Mouse (Mus musculus) small intestine, adult 2 months (tissue): ENCODE data around the gene Ap3b1. TPM values are rescaled to one million over a fixed set of nuclear protein-coding genes. Genes with fewer than 3 reads are reported as not detected.
"Not testable (repeated sequence)": the region's sequence is repeated elsewhere in the genome, so short reads cannot be mapped to it uniquely, and the experiment has no call there.

Experiments
- H3K27ac ChIP-seq: fragments of 200-500 bp; 2 replicates; pipeline ENCODE4 v1.5.1; 2012; ENCODE audit warnings: low read depth, low read length, control low read depth, inconsistent platforms; ENCODE audit not compliant: insufficient read depth
- H3K27me3 ChIP-seq: fragments of 200-500 bp; 2 replicates; pipeline ENCODE4 v1.6.1; 2012; ENCODE audit warnings: mild to moderate bottlenecking, moderate library complexity, low read length, inconsistent platforms; ENCODE audit not compliant: control insufficient read depth, insufficient read depth
- H3K36me3 ChIP-seq: fragments of 200-500 bp; 2 replicates; pipeline ENCODE4 v1.6.1; 2012; ENCODE audit warnings: mild to moderate bottlenecking, low read length, control low read depth, inconsistent platforms; ENCODE audit not compliant: control insufficient read depth, insufficient read depth
- H3K4me1 ChIP-seq: fragments of 200-500 bp; 2 replicates; pipeline ENCODE4 v1.6.1; 2012; ENCODE audit warnings: low read length, inconsistent platforms, mixed read lengths; ENCODE audit not compliant: control insufficient read depth, insufficient read depth, insufficient read length
- H3K4me3 ChIP-seq: fragments of 200-500 bp; 2 replicates; pipeline ENCODE4 v1.5.1; 2012; ENCODE audit warnings: low read depth, mild to moderate bottlenecking, control low read depth, inconsistent platforms, low read length, moderate library complexity
- CTCF ChIP-seq: fragments of 200-500 bp; IDR thresholded peaks from 2 replicates; pipeline ENCODE4 v1.5.1; 2012; ENCODE audit warnings: low read depth, mild to moderate bottlenecking, control low read depth, inconsistent platforms, low read length, moderate library complexity, mixed read lengths; ENCODE audit not compliant: insufficient replicate concordance, insufficient read length; ENCODE audit errors: extremely low read depth
- POLR2A ChIP-seq: fragments of 200-500 bp; IDR thresholded peaks from 2 replicates; pipeline ENCODE4 v1.6.1; 2012; ENCODE audit warnings: low read depth, mild to moderate bottlenecking, control low read depth, inconsistent platforms, low read length, moderate library complexity
- WGBS: fragments of 180-500 bp; shearing (Covaris S2); methylation state at CpG from one replicate; pipeline ENCODE4 v1.1.7; 2018; 5-methylcytosine and 5-hydroxymethylcytosine counted together
- polyA plus RNA-seq: library from polyadenylated mRNA; depleted of rRNA; stranded (reverse); fragments of >200 nt; gene quantifications from 2 replicates; pipeline ENCODE4 v1.2.3, GENCODE M21; 2012; rRNA removed

Ap3b1 gene
- 11.3 and 29.1 TPM in 2 replicates for polyA plus RNA-seq

DNA sequence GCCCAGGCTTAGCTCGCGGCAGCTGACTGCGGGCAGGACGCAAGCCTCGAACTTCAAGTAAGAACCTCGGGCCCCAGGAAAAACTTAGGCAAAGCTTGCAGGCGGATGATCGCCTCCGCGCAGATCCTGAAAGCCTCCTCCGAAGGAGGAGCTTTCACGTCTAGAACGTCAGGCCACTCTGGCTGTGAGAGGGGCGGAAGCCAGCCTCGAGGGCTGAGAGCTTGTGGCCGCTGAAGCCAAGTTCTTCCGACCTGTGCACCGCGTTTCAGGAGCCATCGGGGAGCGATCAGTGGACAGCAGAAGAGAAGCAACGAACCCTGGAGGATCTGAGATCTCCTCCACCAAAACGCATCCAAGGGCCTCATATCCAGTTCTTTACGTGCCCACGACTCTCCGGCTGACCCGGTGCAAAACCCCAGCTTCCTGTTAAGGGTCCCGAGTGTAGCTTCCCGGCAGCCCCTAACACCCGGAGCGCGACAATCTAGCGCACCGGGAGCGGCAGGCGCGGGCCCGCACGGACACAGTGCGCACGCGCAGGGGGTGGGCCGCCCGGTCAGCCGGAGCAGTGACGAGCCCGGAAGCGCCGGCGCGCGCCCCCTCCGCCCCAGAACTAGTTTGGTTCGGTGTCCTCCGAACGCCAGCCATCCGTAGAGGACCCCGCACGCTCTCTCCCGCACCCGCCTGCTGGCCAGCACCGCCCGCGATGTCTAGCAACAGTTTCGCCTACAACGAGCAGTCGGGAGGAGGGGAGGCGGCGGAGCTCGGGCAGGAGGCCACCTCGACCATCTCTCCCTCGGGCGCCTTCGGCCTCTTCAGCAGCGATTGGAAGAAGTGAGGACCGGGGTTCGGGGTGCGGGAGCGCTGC lies at the start of gene Ap3b1:
Ap3b1 (plus strand) TSS at position 560 of the 865 bp plus-strand sequence.
- H3K4me1 ChIP-seq, result peaks cover 5% of the 10 kb centered on the region; the same call in 1 of the 2 replicates
- H3K27ac ChIP-seq, result peak within 1 kb of the TSS; percentile 74
- H3K27me3 ChIP-seq, result no peaks in the 10 kb centered on the region
- under 1% methylated on average over 79 of the region's 79 CpGs for WGBS
- TF ChIP-seq POLR2A, result peak; percentile 87
- no peak for TF ChIP-seq CTCF
- no peaks in the 10 kb centered on the region for H3K36me3 ChIP-seq
- peak within 1 kb of the TSS; percentile 97 for H3K4me3 ChIP-seq

GRCm38 (mm10) chr13:94312812-94313211 lies 45.9 kb upstream of the Ap3b1 start:
- H3K4me1 ChIP-seq, H3K4me3 ChIP-seq, H3K36me3 ChIP-seq, H3K27ac ChIP-seq, H3K27me3 ChIP-seq: not testable (repeated sequence)
- WGBS, result 91% methylated on average over 8 of the region's 8 CpGs

GRCm38 (mm10) chr13:94316975-94317511 lies 41.7 kb upstream of the Ap3b1 start:
- 86% methylated on average over 10 of the region's 10 CpGs for WGBS

DNA sequence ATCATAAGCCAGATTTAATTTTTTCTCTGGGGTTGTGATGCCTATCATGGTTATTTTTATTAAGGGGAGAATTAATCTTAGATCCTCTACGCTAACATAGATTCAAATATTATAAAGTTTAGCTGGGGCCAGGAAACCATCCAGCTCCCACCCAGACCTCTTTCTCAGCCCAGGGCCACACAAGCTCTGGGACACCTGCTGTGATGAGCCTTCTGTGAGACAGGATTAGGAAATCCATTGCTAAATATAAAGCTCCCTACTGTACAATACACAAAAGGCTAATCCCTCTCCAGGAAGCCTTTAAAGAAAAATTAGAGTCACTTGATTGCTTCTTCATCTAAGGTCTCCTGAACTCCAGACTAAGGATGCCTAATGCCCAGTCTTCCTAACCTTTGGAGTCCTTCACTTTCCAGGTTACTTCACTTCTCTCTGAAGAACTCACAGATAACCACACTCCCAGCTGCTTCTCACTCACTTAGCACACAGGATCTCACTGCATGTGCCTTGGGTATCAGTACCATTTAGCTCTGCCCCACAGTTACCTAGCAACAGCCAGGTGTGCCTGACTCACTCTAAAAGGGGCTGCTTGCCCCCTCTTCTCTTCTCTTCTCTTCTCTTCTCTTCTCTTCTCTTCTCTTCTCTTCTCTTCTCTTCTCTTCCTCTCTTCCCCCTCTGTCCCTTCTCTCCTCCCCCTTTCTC lies 37.5 kb upstream of the Ap3b1 start:
- Histone ChIP-seq H3K27ac (no peak overlapping the region), H3K4me1 (no peaks in the 10 kb centered on the region), H3K4me3 (no peak overlapping the region), H3K36me3 (no peaks in the 10 kb centered on the region), H3K27me3 (no peaks in the 10 kb centered on the region)
- WGBS, result 83% methylated on average over 1 of the region's 1 CpGs
- no peak for TF ChIP-seq CTCF
- TF ChIP-seq POLR2A, result no peak

More at GRCm38 (mm10) chr13:94316975-94317511, 41.7 kb upstream of the Ap3b1 start:
- TF ChIP-seq POLR2A (no peak), CTCF (no peak)
- Histone ChIP-seq H3K4me1 (no peaks in the 10 kb centered on the region), H3K27ac (no peak overlapping the region), H3K4me3 (no peak overlapping the region), H3K27me3 (no peaks in the 10 kb centered on the region), H3K36me3 (no peaks in the 10 kb centered on the region)

DNA sequence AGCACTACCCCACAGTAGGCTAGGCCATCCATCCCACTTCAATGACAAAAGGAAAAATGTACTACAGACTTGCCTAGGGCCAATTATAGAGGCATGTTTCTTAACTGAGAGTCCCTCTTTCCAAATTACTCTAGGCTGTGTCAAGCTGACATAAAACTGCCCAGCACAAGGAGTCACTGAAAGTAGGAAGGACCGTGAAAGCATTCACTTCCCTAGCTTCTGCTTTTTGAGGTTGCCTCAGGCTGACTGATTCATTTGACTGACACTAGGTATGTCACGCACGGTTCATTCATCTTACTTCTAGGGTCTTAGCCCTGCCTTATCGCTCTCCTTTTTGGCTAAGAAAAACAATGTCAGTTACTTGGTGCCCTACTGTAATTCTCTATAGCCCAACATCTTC lies 36.3 kb upstream of the Ap3b1 start:
- TF ChIP-seq POLR2A, result no peak
- no peak for TF ChIP-seq CTCF

DNA sequence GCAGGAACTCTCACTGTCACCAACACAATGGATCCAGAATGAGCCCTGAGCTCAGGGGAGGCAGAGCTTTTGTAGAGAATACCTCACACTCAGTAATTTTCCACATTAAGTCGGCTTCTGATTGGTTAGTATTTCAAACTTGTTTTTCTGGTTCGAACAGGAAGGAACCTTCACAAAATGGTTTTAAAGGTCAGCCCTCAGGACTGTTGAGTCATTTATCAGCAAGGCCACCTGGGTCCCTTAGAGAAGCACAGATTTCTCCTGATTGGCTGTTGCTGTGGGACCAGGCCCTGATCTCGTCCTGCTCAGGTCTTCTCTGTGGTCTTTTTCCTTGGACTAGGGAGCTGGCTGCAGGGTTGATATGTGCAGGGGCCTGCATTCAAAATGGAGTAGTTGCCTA lies 30.7 kb upstream of the Ap3b1 start:
- Histone ChIP-seq H3K4me3 (no peak overlapping the region), H3K27ac (peak overlapping the region; percentile 71), H3K27me3 (no peaks in the 10 kb centered on the region), H3K4me1 (peaks cover 5% of the 10 kb centered on the region; the same call in 1 of the 2 replicates), H3K36me3 (no peaks in the 10 kb centered on the region)
- 14% methylated on average over 3 of the region's 3 CpGs for WGBS
- no peak for TF ChIP-seq CTCF
- no peak for TF ChIP-seq POLR2A

More for the DNA sequence above, 36.3 kb upstream of the Ap3b1 start:
- H3K27ac ChIP-seq, result no peak overlapping the region
- no peak overlapping the region for H3K4me3 ChIP-seq
- 87% methylated on average over 4 of the region's 4 CpGs for WGBS
- H3K27me3 ChIP-seq, result no peaks in the 10 kb centered on the region
- H3K4me1 ChIP-seq, result no peaks in the 10 kb centered on the region
- H3K36me3 ChIP-seq, result no peaks in the 10 kb centered on the region

DNA sequence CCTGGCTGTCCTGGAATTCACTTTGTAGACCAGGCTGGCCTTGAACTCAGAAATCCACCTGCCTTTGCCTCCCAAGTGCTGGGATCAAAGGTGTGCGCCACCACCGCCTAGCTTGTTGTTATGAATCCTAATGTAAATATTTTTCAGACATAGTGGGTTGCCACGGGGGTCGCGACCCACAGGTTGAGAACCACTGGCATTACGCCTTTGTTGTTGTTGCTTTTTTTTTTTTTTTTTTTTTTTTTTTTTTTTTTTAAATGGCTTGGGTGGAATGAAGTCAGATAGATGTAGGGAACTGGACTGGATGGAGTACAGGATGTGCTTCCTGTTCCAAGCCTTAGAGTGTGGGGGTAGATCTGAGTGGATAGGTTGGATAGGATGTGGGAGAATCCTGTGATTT lies 29.8 kb upstream of the Ap3b1 start:
- not testable (repeated sequence) for H3K4me1 ChIP-seq, H3K4me3 ChIP-seq, H3K36me3 ChIP-seq, H3K27ac ChIP-seq, H3K27me3 ChIP-seq
- 98% methylated on average over 6 of the region's 6 CpGs for WGBS
